Mouse (Mus musculus): ENCODE data around the gene Spg7. TPM values are rescaled to one million over a fixed set of nuclear protein-coding genes. Genes with fewer than 3 reads are reported as not detected.

The Spg7 gene
- total RNA-seq, 1 experiment from 2014 or later = 50.2 TPM

Other genes with a start within 250 kb of the Spg7 start
- not detected in 3 replicates for gene Cdh15, start 215.0 kb upstream of the Spg7 start, total RNA-seq (2017)
- 160 to 261 TPM (median 161 TPM) in 3 replicates for gene Ankrd11, start 20.7 kb upstream of the Spg7 start, total RNA-seq (2017)
- gene Rpl13, start 39.4 kb downstream of the Spg7 start, total RNA-seq (2017) = 1,374 to 1,974 TPM (median 1,861 TPM) in 3 replicates
- gene Cpne7, start 54.4 kb downstream of the Spg7 start, total RNA-seq (2017) = 3.8 to 29.8 TPM (median 13.9 TPM) in 3 replicates
- not detected in 3 replicates for gene Sult5a1, start 95.4 kb downstream of the Spg7 start, total RNA-seq (2017)
- gene Dpep1, start 123.3 kb downstream of the Spg7 start, total RNA-seq (2017) = not detected in 3 replicates
- gene Chmp1a, start 149.8 kb downstream of the Spg7 start, total RNA-seq (2017) = 53.4 to 64.6 TPM (median 62.4 TPM) in 3 replicates
- gene Spata33, start 149.9 kb downstream of the Spg7 start, total RNA-seq (2017) = not detected in 3 replicates
- 25.8 to 42.8 TPM (median 39.1 TPM) in 3 replicates for gene Cdk10, start 161.9 kb downstream of the Spg7 start, total RNA-seq (2017)
- gene Spata2l, start 173.3 kb downstream of the Spg7 start, total RNA-seq (2017) = 0.85 to 3.6 TPM (median 0.95 TPM) in 3 replicates
- 17.2 to 28.0 TPM (median 25.4 TPM) in 3 replicates for gene Zfp276, start 191.3 kb downstream of the Spg7 start, total RNA-seq (2017)
- gene Vps9d1, start 191.4 kb downstream of the Spg7 start, total RNA-seq (2017) = 28.2 to 59.4 TPM (median 54.9 TPM) in 3 replicates